Mouse (Mus musculus) left cerebral cortex, adult 11 months (tissue): Measurements from ENCODE around the gene Cx3cl1.
A peak's percentile ranks its signal among the peaks of the same experiment; 100 is the strongest.

Source experiments
- DNase-seq: peaks from one replicate; pipeline ENCODE4 v3.0.0; 2022; ENCODE audit warnings: low spot score

Cx3cl1 gene

DNA sequence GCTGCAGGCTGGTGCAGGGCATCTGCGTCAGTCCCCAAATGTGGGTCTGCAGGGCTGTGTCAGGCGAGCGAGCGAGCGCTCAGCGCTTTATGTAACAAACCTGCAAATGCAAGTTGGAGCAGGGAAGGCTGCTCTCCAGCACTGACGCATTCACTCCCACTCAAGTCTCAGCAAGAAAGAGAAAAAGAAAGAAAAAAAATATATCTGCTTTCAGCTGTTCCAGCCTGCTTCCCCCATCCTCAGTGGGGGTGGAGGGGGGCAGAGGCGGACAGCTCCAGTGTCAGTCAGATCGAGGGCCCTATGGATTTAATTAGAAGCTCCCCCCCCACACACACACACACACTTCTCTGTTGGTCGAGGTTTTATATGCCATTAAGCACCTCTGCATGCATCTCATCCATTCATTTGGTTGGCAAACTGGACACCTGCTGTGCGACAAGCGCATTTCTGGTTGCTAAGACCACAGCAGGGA lies 1.9 kb downstream of the Cx3cl1 start:
- DNase-seq, result peak; percentile 73

- DNase-seq, result no peak
These were observed 2.8 kb downstream of the Cx3cl1 start for GRCm38 (mm10) chr8:94774601-94775000.

DNA sequence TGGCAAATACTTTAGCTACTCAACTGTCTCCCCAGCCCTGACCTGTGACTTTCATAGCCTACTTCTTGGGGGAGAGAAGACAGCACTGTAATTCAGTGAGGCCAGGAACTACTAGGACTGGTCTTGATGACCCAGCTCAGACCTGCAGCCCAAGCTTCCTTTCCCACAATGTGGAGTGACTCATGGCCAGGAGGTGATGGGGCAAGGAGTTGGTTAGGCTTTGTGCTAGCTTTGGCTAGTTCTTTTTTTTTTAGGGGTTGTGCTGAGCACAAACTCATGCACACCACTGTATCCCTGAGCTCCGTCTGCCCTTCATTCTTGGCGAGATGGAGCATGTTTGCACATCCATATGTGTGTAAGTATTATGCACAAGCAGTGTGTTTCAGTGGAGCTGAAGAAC lies 4.5 kb downstream of the Cx3cl1 start:
- no peak for DNase-seq

- DNase-seq, result no peak
These were observed 6.2 kb downstream of the Cx3cl1 start for GRCm38 (mm10) chr8:94778036-94778435.

DNA sequence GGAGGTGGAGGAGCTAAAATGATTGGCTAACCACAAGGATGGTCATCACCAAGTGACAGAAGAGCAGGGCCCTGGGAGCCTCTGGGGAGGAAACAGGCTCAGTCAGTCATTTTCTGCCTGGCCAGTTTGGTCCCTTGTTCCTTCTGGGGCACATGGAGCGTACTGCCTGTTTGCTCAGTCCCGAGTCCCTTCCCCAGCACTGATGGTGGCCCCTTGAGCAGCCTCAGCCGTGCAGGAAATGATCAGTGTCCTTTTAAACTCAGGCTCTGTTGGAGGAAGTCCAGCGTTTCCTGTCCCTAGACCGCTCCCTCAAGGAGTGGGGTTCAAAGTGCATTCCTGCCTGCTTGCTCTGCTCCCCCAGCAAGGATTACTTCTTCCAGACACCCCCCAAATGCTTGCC lies 6.7 kb downstream of the Cx3cl1 start:
- DNase-seq, result no peak

DNA sequence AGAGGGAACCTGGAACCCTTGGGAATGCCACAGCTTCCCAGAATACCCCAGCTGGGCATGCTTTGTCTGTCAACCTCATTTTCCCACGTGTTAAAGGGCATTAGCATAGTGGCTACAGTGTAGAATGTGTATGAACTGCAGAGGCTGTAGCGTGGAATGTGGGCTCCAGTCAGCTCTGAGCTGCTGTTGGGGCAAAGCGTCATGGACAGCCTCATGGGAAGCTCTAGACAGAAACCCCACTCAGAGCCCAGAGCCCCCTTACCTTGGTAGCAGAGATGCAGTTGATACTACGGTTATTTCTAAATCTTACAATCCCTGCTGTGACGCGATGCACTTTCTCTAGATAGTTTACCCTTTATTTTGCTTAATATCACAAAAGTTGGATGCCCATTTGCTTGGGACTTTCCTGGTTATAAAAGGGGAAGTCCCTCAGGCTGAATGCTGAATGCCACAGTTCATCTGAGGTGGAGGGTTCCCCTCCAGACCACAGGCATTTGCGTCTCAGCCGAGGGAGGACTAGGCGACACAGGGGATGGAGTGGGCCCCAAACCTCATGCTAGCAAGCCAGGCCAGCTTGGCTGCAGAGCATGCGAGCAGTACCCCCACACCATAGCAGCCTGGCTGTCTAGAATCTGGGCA lies 7.2 kb downstream of the Cx3cl1 start:
- no peak for DNase-seq

DNA sequence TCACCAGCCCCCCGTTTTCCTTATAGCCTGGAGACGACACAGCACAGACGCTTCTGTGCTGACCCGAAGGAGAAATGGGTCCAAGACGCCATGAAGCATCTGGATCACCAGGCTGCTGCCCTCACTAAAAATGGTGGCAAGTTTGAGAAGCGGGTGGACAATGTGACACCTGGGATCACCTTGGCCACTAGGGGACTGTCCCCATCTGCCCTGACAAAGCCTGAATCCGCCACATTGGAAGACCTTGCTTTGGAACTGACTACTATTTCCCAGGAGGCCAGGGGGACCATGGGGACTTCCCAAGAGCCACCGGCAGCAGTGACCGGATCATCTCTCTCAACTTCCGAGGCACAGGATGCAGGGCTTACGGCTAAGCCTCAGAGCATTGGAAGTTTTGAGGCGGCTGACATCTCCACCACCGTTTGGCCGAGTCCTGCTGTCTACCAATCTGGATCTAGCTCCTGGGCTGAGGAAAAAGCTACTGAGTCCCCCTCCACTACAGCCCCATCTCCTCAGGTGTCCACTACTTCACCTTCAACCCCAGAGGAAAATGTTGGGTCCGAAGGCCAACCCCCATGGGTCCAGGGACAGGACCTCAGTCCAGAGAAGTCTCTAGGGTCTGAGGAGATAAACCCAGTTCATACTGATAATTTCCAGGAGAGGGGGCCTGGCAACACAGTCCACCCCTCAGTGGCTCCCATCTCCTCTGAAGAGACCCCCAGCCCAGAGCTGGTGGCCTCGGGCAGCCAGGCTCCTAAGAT lies 7.9 kb downstream of the Cx3cl1 start:
- no peak for DNase-seq

GRCm38 (mm10) chr8:94780491-94781154 lies 8.8 kb downstream of the Cx3cl1 start:
- no peak for DNase-seq

- no peak for DNase-seq
These were observed 9.5 kb downstream of the Cx3cl1 start for GRCm38 (mm10) chr8:94781155-94781837.

- DNase-seq, result no peak
These were observed 10.0 kb downstream of the Cx3cl1 start for GRCm38 (mm10) chr8:94781838-94782235.

DNA sequence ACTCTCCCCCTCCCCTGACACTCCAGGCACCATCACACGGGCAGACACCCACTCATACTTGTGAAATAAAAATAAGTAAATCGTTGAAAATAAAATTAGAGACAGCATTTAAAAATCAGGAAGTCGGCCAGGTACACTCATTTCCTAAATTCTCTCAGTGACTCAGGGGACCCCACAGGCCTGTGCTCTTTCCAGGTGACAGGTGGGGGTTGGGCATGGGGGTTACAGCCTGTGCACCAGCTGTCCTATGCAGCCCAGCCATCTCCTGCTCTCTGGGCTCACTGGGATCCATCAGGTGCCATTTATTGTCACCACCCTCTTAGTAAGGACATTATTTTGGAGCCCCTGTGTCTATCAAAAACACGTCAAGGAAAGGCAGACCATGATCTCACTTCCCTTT lies 12.1 kb downstream of the Cx3cl1 start:
- no peak for DNase-seq

GRCm38 (mm10) chr8:94785247-94785985 lies 13.6 kb downstream of the Cx3cl1 start:
- no peak for DNase-seq

DNA sequence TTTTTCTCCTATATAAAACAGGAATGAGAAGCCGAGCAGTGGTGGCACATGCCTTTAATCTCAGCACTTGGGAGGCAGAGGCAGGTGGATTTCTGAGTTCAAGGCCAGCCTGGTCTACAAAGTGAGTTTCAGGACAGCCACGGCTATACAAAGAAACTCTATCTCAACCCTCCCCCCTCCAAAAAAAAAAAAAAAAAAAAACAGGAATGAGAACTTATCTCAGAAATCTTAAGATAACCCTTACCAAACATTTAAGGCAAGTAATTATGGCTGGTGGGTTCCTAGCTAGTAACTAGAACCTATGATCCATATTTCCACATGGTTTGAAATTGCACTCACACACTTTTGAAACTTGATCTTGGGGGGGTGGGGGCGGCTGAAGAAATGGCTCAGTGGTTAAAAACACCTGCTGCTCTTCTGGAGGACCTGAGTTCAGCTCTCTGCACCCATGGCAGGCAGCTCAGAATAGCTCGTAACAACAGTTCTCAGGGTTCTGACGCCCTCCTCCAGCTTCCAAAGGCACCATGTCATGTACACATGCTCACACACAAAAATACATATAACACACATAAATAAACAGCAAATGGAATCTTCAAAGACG lies 14.3 kb downstream of the Cx3cl1 start:
- no peak for DNase-seq

- DNase-seq, result no peak
These were observed 16.0 kb downstream of the Cx3cl1 start for GRCm38 (mm10) chr8:94787524-94788501.

DNA sequence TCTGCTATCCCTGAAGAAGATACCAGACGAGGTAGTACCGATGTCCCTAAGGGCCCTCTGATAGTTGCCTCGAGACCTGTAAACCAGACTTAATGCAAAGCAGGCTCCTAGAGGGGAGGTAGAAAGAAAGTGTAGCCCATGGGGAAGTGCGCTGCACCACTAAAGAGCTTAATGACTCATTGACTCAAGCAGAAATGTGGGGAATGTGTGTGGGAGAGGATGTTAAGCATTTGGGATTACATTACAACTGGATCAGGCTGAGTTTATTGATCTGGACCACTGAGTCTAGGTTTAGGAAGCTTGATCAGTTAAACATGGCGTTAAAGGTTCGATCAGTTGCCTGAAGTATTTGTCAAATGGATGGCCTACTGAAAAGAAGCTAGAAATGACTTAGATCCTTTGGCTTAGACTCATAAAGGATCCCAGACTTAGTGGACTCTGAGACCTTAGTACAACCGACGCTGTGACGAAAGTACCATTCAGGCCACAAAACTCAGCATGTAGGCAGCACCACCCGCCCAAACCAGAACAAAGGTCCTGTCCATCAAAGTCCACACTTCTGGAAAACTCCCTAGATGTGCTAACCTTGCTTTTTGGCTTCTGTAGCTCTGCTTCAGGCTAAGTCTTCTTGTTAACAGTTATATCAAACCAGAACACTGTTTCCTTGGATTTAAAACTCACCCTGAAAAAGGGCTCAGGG lies 17.6 kb downstream of the Cx3cl1 start:
- DNase-seq, result no peak

- no peak for DNase-seq
These were observed 22.6 kb downstream of the Cx3cl1 start for GRCm38 (mm10) chr8:94794368-94794767.

- no peak for DNase-seq
These were observed 23.0 kb downstream of the Cx3cl1 start for GRCm38 (mm10) chr8:94794782-94795181.

DNA sequence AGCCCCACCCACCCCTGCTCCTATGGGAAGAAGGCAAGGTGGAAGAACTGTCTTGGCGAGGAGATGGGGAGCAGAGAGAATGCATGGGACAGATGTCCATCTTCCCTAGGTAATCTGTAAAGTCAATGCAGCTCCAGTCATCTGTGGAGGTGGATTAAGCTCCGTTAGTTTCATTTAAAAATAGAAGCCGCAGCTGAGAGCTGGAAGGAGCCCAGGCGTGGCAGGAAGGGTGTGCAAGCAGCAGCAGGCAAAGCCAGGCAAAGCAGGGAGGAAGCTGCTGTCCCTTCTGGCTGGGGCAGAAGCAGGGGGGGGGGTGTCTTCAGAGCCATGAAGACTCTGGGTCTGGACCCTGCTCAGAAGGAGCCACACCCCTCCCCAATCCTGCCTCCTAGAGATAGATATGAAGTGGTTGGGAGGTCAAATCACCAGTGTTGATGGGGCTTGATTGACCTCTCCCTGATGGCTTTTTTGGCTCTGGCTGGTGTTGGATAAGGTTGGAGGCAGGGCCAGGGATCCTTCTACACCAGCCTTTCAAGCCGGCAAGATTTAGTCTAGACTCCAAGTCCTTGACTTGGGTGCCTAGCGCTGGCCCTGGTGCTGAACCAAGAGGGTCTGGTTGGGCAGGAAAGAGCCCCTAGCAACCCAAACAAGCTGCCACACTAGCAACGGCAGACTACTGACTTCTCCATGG lies 28.6 kb downstream of the Cx3cl1 start:
- DNase-seq, result no peak
